Mouse (Mus musculus) neural tube, embryonic 13.5 days (tissue): ENCODE measurements around the gene Actr6. TPM values are rescaled to one million over a fixed set of nuclear protein-coding genes. Genes with fewer than 3 reads are reported as not detected.

Source experiments
- ATAC-seq: fragments of 200-750 bp; cut with Nextera tagmentation; 2 replicates; pipeline ENCODE4 v1.8.0; 2017; ENCODE audit warnings: low read depth, mild to moderate bottlenecking, moderate TSS enrichment, moderate library complexity
- H3K27ac ChIP-seq: fragments of 300-500 bp; sonication (generic); replicated peaks from 2 replicates; pipeline ENCODE4 v1.5.1; 2015; ENCODE audit warnings: moderate library complexity, mild to moderate bottlenecking, inconsistent platforms
- H3K27me3 ChIP-seq: fragments of 300-500 bp; sonication (generic); 2 replicates; pipeline ENCODE4 v1.6.1; 2015; ENCODE audit warnings: mild to moderate bottlenecking, inconsistent platforms
- H3K36me3 ChIP-seq: fragments of 300-500 bp; sonication (generic); 2 replicates; pipeline ENCODE4 v1.6.1; 2015; ENCODE audit warnings: mild to moderate bottlenecking, inconsistent platforms
- H3K4me1 ChIP-seq: fragments of 300-500 bp; sonication (generic); replicated peaks from 2 replicates; pipeline ENCODE4 v1.6.1; 2015; ENCODE audit warnings: inconsistent platforms
- H3K4me2 ChIP-seq: fragments of 300-500 bp; sonication (generic); 2 replicates; pipeline ENCODE4 v1.6.1; 2015; ENCODE audit warnings: inconsistent platforms, mild to moderate bottlenecking, moderate library complexity
- H3K4me3 ChIP-seq: fragments of 300-500 bp; sonication (generic); 2 replicates; pipeline ENCODE4 v1.5.1; 2015; ENCODE audit warnings: mild to moderate bottlenecking, inconsistent platforms
- H3K9ac ChIP-seq: fragments of 300-500 bp; sonication (generic); 2 replicates; pipeline ENCODE4 v1.6.1; 2015; ENCODE audit warnings: moderate library complexity, mild to moderate bottlenecking, inconsistent platforms
- H3K9me3 ChIP-seq: fragments of 300-500 bp; sonication (generic); 2 replicates; pipeline ENCODE4 v1.6.1; 2016; ENCODE audit warnings: inconsistent platforms
- WGBS: fragments of 180-500 bp; shearing (Covaris S2); methylation state at CpG from one replicate; pipeline ENCODE4 v1.1.7; 2015; 5-methylcytosine and 5-hydroxymethylcytosine counted together
- polyA plus RNA-seq: library from polyadenylated mRNA; unstranded; fragments of >200 nt; fragmentation: Nextera tagmentation; extraction: Ambion mirVana; gene quantifications from 2 replicates; pipeline ENCODE4 v1.2.1, GENCODE M21; 2015

The Actr6 gene
- polyA plus RNA-seq = 54.7 and 59.0 TPM in 2 replicates

GRCm38 (mm10) chr10:89732001-89732794, at the start of gene Actr6:
TSS of gene Actr6 (minus strand) at chr10:89732295.
- Histone ChIP-seq H3K4me3 (peak within 1 kb of the TSS; percentile 60), H3K9me3 (no peaks in the 10 kb centered on the region), H3K27ac (peak within 1 kb of the TSS; percentile 78), H3K27me3 (0 out of 2 replicates have a peak, but pooled peaks cover 4% of the 10 kb centered on the region), H3K4me2 (peak within 1 kb of the TSS; percentile 80), H3K9ac (peak within 1 kb of the TSS; percentile 77), H3K4me1 (peaks cover 19% of the 10 kb centered on the region), H3K36me3 (peaks cover 5% of the 10 kb centered on the region; the same call in 1 of the 2 replicates)
- WGBS = 1% methylated on average over 49 of the region's 49 CpGs
- peak; percentile 99 for ATAC-seq

DNA sequence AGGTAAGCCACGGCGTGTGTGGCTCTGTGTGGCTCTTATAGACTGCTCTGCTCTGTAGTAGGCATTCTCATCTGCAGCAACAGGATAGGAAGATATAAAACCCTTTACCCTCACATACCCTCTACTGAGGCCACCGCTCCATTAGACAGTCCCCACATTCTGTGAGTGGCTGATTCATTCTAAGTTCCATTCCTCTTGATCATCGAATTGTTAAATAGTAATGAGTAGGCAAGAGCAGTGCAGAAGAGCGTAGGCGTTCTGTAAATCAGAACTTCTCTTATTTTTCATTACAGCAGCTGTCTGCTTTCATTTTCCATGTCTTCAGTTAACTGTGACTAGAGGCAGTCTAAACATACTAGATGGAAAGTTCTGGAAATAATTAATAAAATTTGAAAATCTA, 43.9 kb upstream of the Actr6 start:
- no peaks in the 10 kb centered on the region for H3K27me3 ChIP-seq
- H3K4me2 ChIP-seq = no peak overlapping the region
- H3K9me3 ChIP-seq = no peaks in the 10 kb centered on the region
- ATAC-seq = no peak
- WGBS = 95% methylated on average over 6 of the region's 6 CpGs
- no peak overlapping the region for H3K9ac ChIP-seq
- H3K27ac ChIP-seq = no peak overlapping the region
- H3K36me3 ChIP-seq = peaks cover 16% of the 10 kb centered on the region
- H3K4me3 ChIP-seq = no peak overlapping the region
- H3K4me1 ChIP-seq = no peaks in the 10 kb centered on the region

- no peak overlapping the region for H3K9ac ChIP-seq
- H3K27me3 ChIP-seq = no peaks in the 10 kb centered on the region
- no peak for ATAC-seq
- no peak overlapping the region for H3K27ac ChIP-seq
- H3K4me1 ChIP-seq = no peaks in the 10 kb centered on the region
- H3K4me3 ChIP-seq = no peak overlapping the region
- WGBS = 63% methylated on average over 2 of the region's 2 CpGs
- H3K9me3 ChIP-seq = no peaks in the 10 kb centered on the region
- H3K36me3 ChIP-seq = peaks cover 7% of the 10 kb centered on the region
- no peak overlapping the region for H3K4me2 ChIP-seq
Observed at GRCm38 (mm10) chr10:89771894-89772293, 39.8 kb upstream of the Actr6 start.

- Histone ChIP-seq H3K27ac (no peak overlapping the region), H3K4me3 (no peak overlapping the region), H3K36me3 (no peaks in the 10 kb centered on the region), H3K9me3 (no peaks in the 10 kb centered on the region), H3K4me2 (no peak overlapping the region), H3K4me1 (no peaks in the 10 kb centered on the region), H3K27me3 (no peaks in the 10 kb centered on the region), H3K9ac (no peak overlapping the region)
- no peak for ATAC-seq
- WGBS = 85% methylated on average over 4 of the region's 4 CpGs
Observed at GRCm38 (mm10) chr10:89769096-89769495, 37.0 kb upstream of the Actr6 start.

DNA sequence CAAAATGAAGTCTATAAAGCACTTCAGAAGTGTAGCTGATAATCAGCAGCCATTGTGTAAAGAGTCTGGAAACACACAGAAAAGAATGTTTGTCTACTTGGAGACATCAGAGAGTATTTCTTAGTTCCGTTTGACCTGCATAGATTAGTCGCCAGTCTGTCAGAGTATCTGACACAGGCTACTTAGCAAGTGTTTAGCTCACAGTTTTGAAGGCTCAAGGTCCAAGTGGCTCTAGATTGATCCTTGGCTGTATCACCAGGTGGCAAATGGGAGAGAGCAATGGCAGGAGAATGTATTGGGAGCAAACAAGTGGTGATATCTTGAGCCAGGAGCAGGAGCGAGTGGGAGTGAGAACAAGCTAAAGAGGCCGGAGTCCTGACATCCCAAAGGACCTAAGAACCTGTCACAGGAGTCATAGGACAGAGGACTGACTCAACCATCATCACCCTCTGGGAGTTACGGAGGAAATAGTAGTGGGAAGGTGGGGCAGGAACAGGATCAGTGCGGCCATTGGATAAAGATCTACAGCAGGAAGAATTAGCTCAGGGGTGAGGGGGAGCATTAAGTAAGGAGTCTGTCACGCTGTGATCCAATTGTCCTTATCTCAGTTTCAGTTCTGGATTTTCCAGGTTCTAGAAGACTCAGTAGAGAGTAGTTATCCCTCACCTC, 36.4 kb upstream of the Actr6 start:
- no peak for ATAC-seq
- H3K27ac ChIP-seq = no peak overlapping the region
- no peak overlapping the region for H3K9ac ChIP-seq
- 87% methylated on average over 7 of the region's 7 CpGs for WGBS
- H3K9me3 ChIP-seq = no peaks in the 10 kb centered on the region
- H3K36me3 ChIP-seq = no peaks in the 10 kb centered on the region
- no peaks in the 10 kb centered on the region for H3K4me1 ChIP-seq
- no peak overlapping the region for H3K4me3 ChIP-seq
- no peaks in the 10 kb centered on the region for H3K27me3 ChIP-seq
- no peak overlapping the region for H3K4me2 ChIP-seq

- Histone ChIP-seq H3K27ac (no peak overlapping the region), H3K4me2 (no peak overlapping the region), H3K9ac (no peak overlapping the region), H3K9me3 (no peaks in the 10 kb centered on the region), H3K4me3 (no peak overlapping the region), H3K36me3 (no peaks in the 10 kb centered on the region), H3K27me3 (no peaks in the 10 kb centered on the region), H3K4me1 (0 out of 2 replicates have a peak, but pooled peaks cover under 1% of the 10 kb centered on the region)
- no peak for ATAC-seq
- WGBS = 92% methylated on average over 11 of the region's 11 CpGs
Observed at GRCm38 (mm10) chr10:89765790-89766714, 34.0 kb upstream of the Actr6 start.

GRCm38 (mm10) chr10:89764457-89765121, 32.5 kb upstream of the Actr6 start:
- Histone ChIP-seq H3K27ac (no peak overlapping the region), H3K4me1 (0 out of 2 replicates have a peak, but pooled peaks cover 4% of the 10 kb centered on the region), H3K4me2 (no peak overlapping the region), H3K4me3 (no peak overlapping the region), H3K36me3 (no peaks in the 10 kb centered on the region), H3K27me3 (no peaks in the 10 kb centered on the region), H3K9me3 (no peaks in the 10 kb centered on the region), H3K9ac (no peak overlapping the region)
- WGBS = 89% methylated on average over 9 of the region's 9 CpGs
- ATAC-seq = no peak

DNA sequence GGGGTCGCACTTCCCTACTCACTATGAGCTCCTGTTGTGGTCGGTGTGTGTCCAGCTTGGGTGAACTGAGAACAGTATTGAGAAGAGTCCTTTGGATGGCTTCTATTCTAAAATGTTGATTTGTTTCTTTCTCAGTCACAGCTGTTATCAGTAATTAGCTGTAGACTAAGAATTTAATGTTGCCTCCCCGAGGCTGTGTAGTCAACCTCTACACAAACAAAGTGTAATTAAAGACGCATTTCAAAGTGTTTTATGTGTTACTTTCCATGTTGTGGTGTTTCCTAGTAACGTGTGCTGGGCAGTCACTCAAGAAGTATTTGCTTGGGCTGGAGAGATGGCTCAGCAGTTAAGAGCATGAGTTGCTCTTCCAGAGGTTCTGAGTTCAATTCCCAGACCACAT, 28.7 kb upstream of the Actr6 start:
- Histone ChIP-seq H3K4me2 (no peak overlapping the region), H3K9ac (no peak overlapping the region), H3K9me3 (no peaks in the 10 kb centered on the region), H3K27ac (no peak overlapping the region), H3K4me1 (0 out of 2 replicates have a peak, but pooled peaks cover 4% of the 10 kb centered on the region), H3K4me3 (no peak overlapping the region), H3K27me3 (no peaks in the 10 kb centered on the region), H3K36me3 (0 out of 2 replicates have a peak, but pooled peaks cover 9% of the 10 kb centered on the region)
- WGBS = 63% methylated on average over 5 of the region's 5 CpGs
- ATAC-seq = peak; percentile 50; the same call in 1 of the 2 replicates

DNA sequence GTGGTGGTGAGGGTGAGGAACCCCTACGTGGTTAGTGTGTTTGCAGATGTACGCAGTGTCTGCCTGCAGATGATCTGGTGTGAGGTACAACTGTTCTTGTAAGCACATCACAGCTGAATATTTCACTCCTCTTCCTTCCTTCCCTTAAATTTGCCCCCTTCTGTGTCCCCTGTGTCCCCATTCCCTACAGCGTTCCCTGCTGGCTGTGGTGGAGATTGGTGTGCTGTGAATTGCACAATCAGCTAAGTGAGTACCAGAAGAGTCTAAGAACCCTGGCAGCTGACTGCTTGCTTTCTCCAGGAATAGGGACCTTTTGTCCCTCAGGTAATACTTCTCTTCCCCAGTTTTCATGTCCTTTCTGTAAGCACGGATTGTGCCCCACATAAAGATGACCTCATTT, 23.1 kb upstream of the Actr6 start:
- Histone ChIP-seq H3K27me3 (no peaks in the 10 kb centered on the region), H3K4me3 (no peak overlapping the region), H3K27ac (no peak overlapping the region), H3K36me3 (0 out of 2 replicates have a peak, but pooled peaks cover 9% of the 10 kb centered on the region), H3K4me1 (no peaks in the 10 kb centered on the region), H3K4me2 (no peak overlapping the region), H3K9me3 (no peaks in the 10 kb centered on the region), H3K9ac (no peak overlapping the region)
- 94% methylated on average over 4 of the region's 4 CpGs for WGBS
- no peak for ATAC-seq

GRCm38 (mm10) chr10:89751069-89751468, 19.0 kb upstream of the Actr6 start:
- H3K36me3 ChIP-seq = no peaks in the 10 kb centered on the region
- no peak overlapping the region for H3K4me2 ChIP-seq
- no peak overlapping the region for H3K9ac ChIP-seq
- peaks cover 13% of the 10 kb centered on the region for H3K4me1 ChIP-seq
- ATAC-seq = no peak
- no peak overlapping the region for H3K27ac ChIP-seq
- no peaks in the 10 kb centered on the region for H3K9me3 ChIP-seq
- H3K4me3 ChIP-seq = no peak overlapping the region
- no peaks in the 10 kb centered on the region for H3K27me3 ChIP-seq
- WGBS = 88% methylated on average over 5 of the region's 5 CpGs

DNA sequence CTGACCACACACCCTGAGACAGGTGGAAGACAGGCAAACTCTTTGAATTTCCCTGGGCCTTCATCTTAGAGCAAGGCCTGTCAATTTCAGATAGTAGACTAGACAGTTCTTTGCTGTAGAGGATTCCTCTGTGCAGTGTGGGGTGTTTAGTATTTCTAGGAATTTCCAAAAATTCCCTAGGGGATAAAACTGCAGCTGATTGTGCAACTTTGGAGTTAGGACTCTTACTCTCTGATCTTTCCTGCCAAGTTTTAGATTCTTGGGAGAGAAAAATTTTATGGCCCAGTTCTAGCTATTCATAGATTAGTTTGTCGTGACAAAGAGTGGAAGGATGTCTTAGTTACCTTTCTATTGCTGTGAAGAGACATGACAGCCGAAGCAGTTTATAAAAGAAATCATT, 16.5 kb upstream of the Actr6 start:
- H3K4me2 ChIP-seq = no peak overlapping the region
- H3K4me3 ChIP-seq = no peak overlapping the region
- no peaks in the 10 kb centered on the region for H3K9me3 ChIP-seq
- 93% methylated on average over 2 of the region's 2 CpGs for WGBS
- no peak overlapping the region for H3K9ac ChIP-seq
- H3K27ac ChIP-seq = no peak overlapping the region
- H3K27me3 ChIP-seq = no peaks in the 10 kb centered on the region
- H3K36me3 ChIP-seq = no peaks in the 10 kb centered on the region
- peaks cover 17% of the 10 kb centered on the region for H3K4me1 ChIP-seq
- ATAC-seq = no peak
